Mouse (Mus musculus): ENCODE measurements around the gene Hoxa4. TPM values are rescaled to one million over a fixed set of nuclear protein-coding genes. Genes with fewer than 3 reads are reported as not detected.

The Hoxa4 gene
- total and polyA plus RNA-seq, 3 experiments: not detected

DNA sequence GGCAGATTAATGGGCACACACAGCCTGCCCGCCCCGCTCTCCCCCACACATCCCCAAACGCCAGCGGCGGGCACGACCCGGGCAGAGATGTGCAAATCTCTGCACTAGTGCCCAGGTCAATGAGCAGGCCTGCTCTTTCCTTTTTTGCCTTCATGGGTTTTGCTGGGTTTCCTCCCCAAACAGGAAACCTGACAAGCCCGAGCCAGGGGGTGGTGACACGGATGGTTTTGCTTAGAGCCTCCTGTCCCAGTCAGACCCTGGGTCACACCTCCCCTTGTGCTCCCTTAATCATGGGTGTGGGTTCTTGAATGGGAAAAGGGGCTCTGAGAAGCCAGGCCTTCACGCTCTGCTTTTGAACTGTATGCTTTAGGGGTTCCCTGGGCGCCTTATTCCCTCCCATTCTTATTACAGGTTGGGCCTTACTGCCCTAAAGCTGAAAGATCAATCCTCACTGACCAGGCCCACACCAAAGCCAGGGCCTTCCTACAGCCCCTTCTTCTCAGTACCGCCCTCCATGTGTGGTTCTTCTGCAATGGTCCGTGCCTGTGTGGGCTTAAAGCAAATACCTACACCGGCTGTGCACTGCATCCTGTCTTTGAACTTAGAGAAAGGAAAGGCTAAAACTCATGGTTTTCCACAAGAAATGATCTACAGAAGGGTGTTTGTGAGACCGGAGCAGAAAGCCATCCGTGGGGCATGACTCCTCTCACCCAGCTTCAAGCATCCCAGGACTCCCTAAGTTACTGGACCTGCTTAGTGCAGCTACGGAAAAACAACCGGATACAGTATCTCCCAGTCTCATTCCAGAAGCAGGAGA is 17.5 kb upstream of the Hoxa4 start:
- Histone ChIP-seq H3K9me3 (replicated peaks) (peaks cover 8% of the 10 kb centered on the region), H3K4me1 (ENCODE audit: insufficient read depth, low read depth, low read length) (no peaks in the 10 kb centered on the region), H3K27me3 (ENCODE audit: insufficient read depth, low read length) (peaks cover 36% of the 10 kb centered on the region; the same call in 1 of the 2 replicates), H3K4me3 (ENCODE audit: low read depth, low read length) (no peak overlapping the region), H3K36me3 (replicated peaks) (no peaks in the 10 kb centered on the region)
- DNase-seq (ENCODE audit: low spot score) (no peak), ATAC-seq (ENCODE audit: extremely low read depth, insufficient number of reproducible peaks, low FRiP score, poor library complexity, severe bottlenecking) (no peak)
- no peak for TF ChIP-seq POLR2AphosphoS5 (IDR thresholded peaks at IDR 0.05; ENCODE audit: insufficient replicate concordance, low read depth, low read length)
- TF ChIP-seq GATA2 (IDR thresholded peaks at IDR 0.05; ENCODE audit: borderline replicate concordance, low read depth, low read length): no peak
- no peak for TF ChIP-seq TAL1 (conservative IDR thresholded peaks at IDR 0.05; ENCODE audit: low read depth, low read length)
- TF ChIP-seq CTCF (IDR thresholded peaks at IDR 0.05; ENCODE audit: low read depth, low read length): no peak
- TF ChIP-seq GATA1 (IDR thresholded peaks at IDR 0.05; ENCODE audit: borderline replicate concordance, low read length): no peak

DNA sequence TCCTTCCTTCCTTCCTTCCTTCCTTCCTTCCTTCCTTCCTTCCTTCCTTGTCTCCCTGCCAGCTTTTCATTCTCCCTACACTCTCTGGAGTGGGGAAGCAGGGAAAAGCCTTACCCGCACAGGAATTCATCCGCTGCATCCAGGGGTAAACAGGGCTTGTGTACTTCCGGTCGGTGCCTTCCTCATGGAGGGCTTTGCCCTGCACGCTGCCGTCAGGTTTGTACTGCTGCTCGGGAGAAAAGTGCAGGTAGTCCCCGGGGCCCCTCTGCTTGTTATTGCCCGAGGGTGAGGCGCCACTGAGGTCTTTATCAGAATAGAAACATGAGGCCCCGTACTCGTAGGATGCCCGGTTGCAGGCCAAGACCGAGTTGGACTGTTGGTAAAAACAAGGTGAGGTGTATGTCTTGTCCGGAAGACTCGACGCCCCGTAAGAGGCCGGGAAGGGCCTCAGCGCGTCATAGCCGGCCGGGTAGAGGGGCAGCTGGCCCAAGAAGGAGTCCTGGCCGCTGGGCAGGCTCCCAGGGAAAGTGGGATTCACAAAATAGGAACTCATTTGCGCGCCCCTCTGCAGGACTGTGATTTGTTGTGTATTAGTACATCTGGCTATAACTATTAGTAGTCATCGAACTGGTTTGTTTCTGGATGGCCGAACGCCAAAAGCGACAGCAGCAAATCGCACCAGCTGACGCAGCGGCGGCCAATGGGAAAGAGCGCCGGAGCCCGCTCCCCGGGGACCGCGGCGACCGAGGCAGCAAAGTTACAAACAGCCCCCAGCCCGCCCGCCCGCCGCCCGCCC is 16.7 kb upstream of the Hoxa4 start, which contains the start of gene Hoxa6:
Gene Hoxa6, minus strand, starts transcription at position 651 of the 796 bp plus-strand sequence.
- peaks cover 38% of the 10 kb centered on the region; the same call in 1 of the 2 replicates for H3K27me3 ChIP-seq (ENCODE audit: insufficient read depth, low read length)
- peaks cover 13% of the 10 kb centered on the region for H3K9me3 ChIP-seq (replicated peaks)
- no peak within 1 kb of the TSS for H3K4me3 ChIP-seq (ENCODE audit: low read depth, low read length)
- H3K36me3 ChIP-seq (replicated peaks): no peaks in the 10 kb centered on the region
- ATAC-seq (ENCODE audit: extremely low read depth, insufficient number of reproducible peaks, low FRiP score, poor library complexity, severe bottlenecking) (no peak), DNase-seq (ENCODE audit: low spot score) (no peak)
- no peak for TF ChIP-seq TAL1 (conservative IDR thresholded peaks at IDR 0.05; ENCODE audit: low read depth, low read length)
- TF ChIP-seq GATA2 (IDR thresholded peaks at IDR 0.05; ENCODE audit: borderline replicate concordance, low read depth, low read length): no peak
- no peaks in the 10 kb centered on the region for H3K4me1 ChIP-seq (ENCODE audit: insufficient read depth, low read depth, low read length)

DNA sequence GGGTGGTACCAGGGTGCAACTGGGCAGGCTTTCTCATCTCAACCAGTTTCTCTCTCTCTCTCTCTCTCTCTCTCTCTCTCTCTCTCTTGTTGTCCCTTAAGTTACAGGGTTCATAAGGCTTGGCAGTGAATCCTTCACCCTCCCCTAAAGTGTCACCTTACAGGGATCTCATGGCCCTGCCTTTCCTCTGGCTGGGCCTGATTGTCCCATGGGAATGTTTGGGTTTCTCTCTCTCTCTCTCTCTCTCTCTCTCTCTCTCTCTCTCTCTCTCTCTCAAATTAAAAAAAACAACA is 16.1 kb upstream of the Hoxa4 start:
- Histone ChIP-seq H3K9me3 (replicated peaks) (peaks cover 13% of the 10 kb centered on the region), H3K27me3 (ENCODE audit: insufficient read depth, low read length) (peaks cover 32% of the 10 kb centered on the region; the same call in 1 of the 2 replicates), H3K4me3 (ENCODE audit: low read depth, low read length) (no peak overlapping the region), H3K4me1 (ENCODE audit: insufficient read depth, low read depth, low read length) (no peaks in the 10 kb centered on the region), H3K36me3 (replicated peaks) (no peaks in the 10 kb centered on the region)
- TF ChIP-seq GATA1 (IDR thresholded peaks at IDR 0.05; ENCODE audit: borderline replicate concordance, low read length): no peak
- no peak for TF ChIP-seq TAL1 (conservative IDR thresholded peaks at IDR 0.05; ENCODE audit: low read depth, low read length)
- TF ChIP-seq GATA2 (IDR thresholded peaks at IDR 0.05; ENCODE audit: borderline replicate concordance, low read depth, low read length): no peak
- no peak for TF ChIP-seq POLR2AphosphoS5 (IDR thresholded peaks at IDR 0.05; ENCODE audit: insufficient replicate concordance, low read depth, low read length)
- no peak for TF ChIP-seq CTCF (IDR thresholded peaks at IDR 0.05; ENCODE audit: low read depth, low read length)
- ATAC-seq (ENCODE audit: extremely low read depth, insufficient number of reproducible peaks, low FRiP score, poor library complexity, severe bottlenecking): no peak
- DNase-seq (ENCODE audit: low spot score): no peak

DNA sequence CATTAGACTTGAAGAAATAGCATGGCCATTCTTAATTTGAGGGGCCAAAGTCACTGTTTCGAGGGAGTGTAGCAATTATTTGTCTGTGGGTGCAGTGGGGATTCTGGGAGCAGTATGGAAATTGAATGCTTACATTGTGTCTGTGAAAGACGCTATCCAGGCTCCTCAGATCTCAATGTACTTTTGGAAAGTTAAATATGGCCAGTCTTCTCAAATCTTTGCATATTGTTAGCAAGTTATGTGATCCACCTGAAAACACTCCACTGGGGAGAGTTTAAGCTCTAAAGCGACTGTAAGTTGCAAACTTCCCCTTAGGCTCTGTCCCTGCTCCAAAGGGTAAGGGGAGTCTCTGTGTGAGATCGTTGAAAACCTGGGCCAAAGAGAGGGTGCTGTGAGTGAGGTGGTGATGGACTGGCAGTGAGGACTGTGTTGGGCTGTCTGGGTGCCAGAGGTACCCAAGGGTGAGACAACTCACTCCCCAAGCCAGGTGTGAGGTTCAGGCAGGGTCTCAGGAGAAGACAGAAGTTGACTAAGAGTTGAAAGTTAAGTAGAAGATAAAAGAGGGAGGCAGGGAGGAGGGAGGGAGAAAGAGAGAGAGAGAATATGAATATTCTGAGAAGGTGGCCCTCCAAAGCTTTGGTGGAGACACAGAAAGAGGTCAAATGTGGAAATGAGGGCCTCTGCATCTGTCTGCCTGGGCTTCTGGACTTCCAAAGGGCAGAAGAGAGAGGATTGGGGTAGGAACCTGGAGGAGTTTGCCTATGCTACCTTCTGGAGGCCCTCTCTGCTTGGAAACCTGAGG is 15.5 kb upstream of the Hoxa4 start:
- Histone ChIP-seq H3K4me1 (ENCODE audit: insufficient read depth, low read depth, low read length) (no peaks in the 10 kb centered on the region), H3K9me3 (replicated peaks) (peaks cover 13% of the 10 kb centered on the region), H3K27me3 (ENCODE audit: insufficient read depth, low read length) (peaks cover 26% of the 10 kb centered on the region; the same call in 1 of the 2 replicates), H3K36me3 (replicated peaks) (no peaks in the 10 kb centered on the region), H3K4me3 (ENCODE audit: low read depth, low read length) (no peak overlapping the region)
- DNase-seq (ENCODE audit: low spot score) (no peak), ATAC-seq (ENCODE audit: extremely low read depth, insufficient number of reproducible peaks, low FRiP score, poor library complexity, severe bottlenecking) (no peak)
- no peak for TF ChIP-seq TAL1 (conservative IDR thresholded peaks at IDR 0.05; ENCODE audit: low read depth, low read length)
- TF ChIP-seq CTCF (IDR thresholded peaks at IDR 0.05; ENCODE audit: low read depth, low read length): no peak
- no peak for TF ChIP-seq GATA1 (IDR thresholded peaks at IDR 0.05; ENCODE audit: borderline replicate concordance, low read length)

DNA sequence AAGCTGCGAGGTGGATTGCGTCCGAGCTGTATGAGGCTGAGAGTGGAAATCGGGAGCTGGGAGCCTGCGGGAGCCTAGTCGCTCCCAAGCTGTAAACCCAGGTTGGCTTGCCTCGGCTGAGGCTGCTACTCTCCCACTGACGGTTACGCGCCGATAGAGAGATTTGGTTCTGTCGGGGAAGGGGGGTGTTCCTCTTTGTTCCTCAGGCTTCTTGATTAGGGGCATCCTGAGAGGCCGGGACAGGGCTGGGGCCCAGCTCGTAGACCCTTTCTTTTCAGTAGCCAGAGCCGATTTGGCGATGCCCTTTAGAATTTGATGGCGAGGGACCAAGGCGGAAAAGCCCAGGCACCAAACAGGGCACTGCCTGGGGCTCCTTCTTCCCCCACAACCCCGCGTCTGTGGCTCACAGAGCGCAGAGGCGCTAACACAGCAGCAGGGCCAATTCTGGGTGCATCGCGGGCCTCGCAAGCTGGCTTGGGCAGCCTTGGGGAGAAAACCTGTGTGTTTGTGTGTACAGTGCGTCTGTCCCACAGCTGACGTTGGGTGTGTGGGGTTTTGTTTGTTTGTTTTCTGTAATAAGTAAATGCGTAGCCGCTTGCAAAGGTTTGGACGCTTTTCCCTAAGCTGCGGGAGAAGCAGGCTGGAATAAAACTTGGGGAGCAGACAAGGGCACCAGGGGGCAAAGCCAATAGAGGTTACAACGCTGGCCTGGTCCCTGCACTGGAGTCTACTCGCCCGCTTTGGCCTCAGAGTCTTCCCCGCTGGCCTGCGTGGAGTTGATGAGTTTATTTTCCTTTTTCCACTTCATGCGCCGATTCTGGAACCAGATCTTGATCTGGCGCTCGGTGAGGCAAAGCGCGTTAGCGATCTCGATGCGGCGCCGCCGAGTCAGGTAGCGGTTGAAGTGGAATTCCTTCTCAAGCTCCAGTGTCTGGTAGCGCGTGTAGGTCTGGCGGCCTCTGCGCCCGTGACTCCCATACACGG is 14.4 kb upstream of the Hoxa4 start:
- H3K4me3 ChIP-seq (ENCODE audit: low read depth, low read length): no peak overlapping the region
- TF ChIP-seq TAL1 (conservative IDR thresholded peaks at IDR 0.05; ENCODE audit: low read depth, low read length): no peak
- TF ChIP-seq GATA1 (IDR thresholded peaks at IDR 0.05; ENCODE audit: borderline replicate concordance, low read length): no peak
- TF ChIP-seq CTCF (IDR thresholded peaks at IDR 0.05; ENCODE audit: low read depth, low read length): no peak
- TF ChIP-seq POLR2AphosphoS5 (IDR thresholded peaks at IDR 0.05; ENCODE audit: insufficient replicate concordance, low read depth, low read length): no peak
- no peak for TF ChIP-seq GATA2 (IDR thresholded peaks at IDR 0.05; ENCODE audit: borderline replicate concordance, low read depth, low read length)
- H3K4me1 ChIP-seq (ENCODE audit: insufficient read depth, low read depth, low read length): no peaks in the 10 kb centered on the region
- H3K9me3 ChIP-seq (replicated peaks): peaks cover 13% of the 10 kb centered on the region
- H3K27me3 ChIP-seq (ENCODE audit: insufficient read depth, low read length): peaks cover 15% of the 10 kb centered on the region; the same call in 1 of the 2 replicates
- no peaks in the 10 kb centered on the region for H3K36me3 ChIP-seq (replicated peaks)
- ATAC-seq (ENCODE audit: extremely low read depth, insufficient number of reproducible peaks, low FRiP score, poor library complexity, severe bottlenecking) (no peak), DNase-seq (ENCODE audit: low spot score) (no peak)

All from G1E (cell line).